Mouse (Mus musculus) liver, adult 2 months (tissue): ENCODE measurements at regions not wholly inside any gene's neighbourhood (a gene's known extent, or its start where the extent isn't known, plus 50 kb on each side); places are given as distances from the start of the nearest gene placed in this dataset.

Experiments
- DNase-seq: peaks from one replicate; pipeline ENCODE4 v3.0.0-alpha.2; 2011; ENCODE audit warnings: low read depth, low spot score; ENCODE audit errors: extremely low read depth
- H3K27ac ChIP-seq: fragments of 200-500 bp; replicated peaks from 2 replicates; pipeline ENCODE4 v1.5.1; 2012; ENCODE audit warnings: low read depth, mild to moderate bottlenecking, control low read depth, inconsistent platforms, low read length; ENCODE audit not compliant: insufficient read depth
- H3K27me3 ChIP-seq: fragments of 200-500 bp; 2 replicates; pipeline ENCODE4 v1.6.1; 2012; ENCODE audit warnings: mild to moderate bottlenecking, moderate library complexity, low read length, inconsistent platforms; ENCODE audit not compliant: control insufficient read depth, insufficient read depth
- H3K36me3 ChIP-seq: fragments of 200-500 bp; 2 replicates; pipeline ENCODE4 v1.6.1; 2012; ENCODE audit warnings: low read length, inconsistent platforms; ENCODE audit not compliant: control insufficient read depth, insufficient read depth
- H3K4me1 ChIP-seq: fragments of 200-500 bp; 2 replicates; pipeline ENCODE4 v1.6.1; 2011; ENCODE audit warnings: low read length; ENCODE audit not compliant: control insufficient read depth, insufficient read depth
- H3K4me3 ChIP-seq: fragments of 200-500 bp; 2 replicates; pipeline ENCODE4 v1.5.1; 2011; ENCODE audit warnings: low read depth, mild to moderate bottlenecking, control low read depth, low read length, moderate library complexity; ENCODE audit not compliant: insufficient read depth
- H3K79me2 ChIP-seq: fragments of 200-500 bp; 2 replicates; pipeline ENCODE4 v1.6.1; 2012; ENCODE audit warnings: inconsistent platforms, mild to moderate bottlenecking, low read length, moderate library complexity; ENCODE audit not compliant: control insufficient read depth, insufficient read depth
- H3K9ac ChIP-seq: fragments of 200-500 bp; 2 replicates; pipeline ENCODE4 v1.6.1; 2012; ENCODE audit warnings: low read depth, mild to moderate bottlenecking, control low read depth, inconsistent platforms, low read length
- CTCF ChIP-seq: fragments of 200-500 bp; IDR thresholded peaks from 2 replicates; pipeline ENCODE4 v1.5.1; 2011; ENCODE audit warnings: low read depth, low read length, control low read depth
- POLR2A ChIP-seq: fragments of 200-500 bp; IDR thresholded peaks from 2 replicates; pipeline ENCODE4 v1.6.1; 2011; ENCODE audit warnings: low read length, control low read depth; ENCODE audit not compliant: insufficient read depth; ENCODE audit errors: extremely low read depth
- WGBS: fragments of 180-500 bp; shearing (Covaris S2); methylation state at CpG from one replicate; pipeline ENCODE4 v1.1.7; 2018; 5-methylcytosine and 5-hydroxymethylcytosine counted together

DNA sequence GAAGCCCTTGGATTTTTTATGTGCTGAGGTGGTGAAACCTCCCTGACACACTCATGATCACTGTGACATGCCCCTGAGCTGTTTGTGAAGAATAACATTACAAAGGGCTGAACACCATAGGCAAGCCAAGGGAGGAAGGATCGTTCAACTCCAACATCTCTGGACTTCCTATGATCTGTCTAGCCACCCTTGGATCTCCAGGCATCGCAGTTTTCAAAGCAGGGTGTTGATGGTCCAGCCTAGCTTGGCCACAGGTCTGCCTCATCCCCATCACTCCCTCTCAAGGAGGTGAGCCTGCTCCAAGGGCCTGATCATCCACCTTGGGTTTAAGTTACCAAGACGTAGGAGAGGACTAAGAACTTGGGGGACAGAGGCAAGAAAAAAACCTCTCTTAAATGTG is 268.5 kb downstream of the Cxcl12 start:
- H3K79me2 ChIP-seq: no peaks in the 10 kb centered on the region
- WGBS: 88% methylated on average over 3 of the region's 3 CpGs
- no peak for DNase-seq
- TF ChIP-seq POLR2A (no peak), CTCF (no peak)
- H3K9ac ChIP-seq: no peak overlapping the region
- no peaks in the 10 kb centered on the region for H3K4me1 ChIP-seq
- no peaks in the 10 kb centered on the region for H3K36me3 ChIP-seq
- no peak overlapping the region for H3K4me3 ChIP-seq
- no peaks in the 10 kb centered on the region for H3K27me3 ChIP-seq
- no peak overlapping the region for H3K27ac ChIP-seq

DNA sequence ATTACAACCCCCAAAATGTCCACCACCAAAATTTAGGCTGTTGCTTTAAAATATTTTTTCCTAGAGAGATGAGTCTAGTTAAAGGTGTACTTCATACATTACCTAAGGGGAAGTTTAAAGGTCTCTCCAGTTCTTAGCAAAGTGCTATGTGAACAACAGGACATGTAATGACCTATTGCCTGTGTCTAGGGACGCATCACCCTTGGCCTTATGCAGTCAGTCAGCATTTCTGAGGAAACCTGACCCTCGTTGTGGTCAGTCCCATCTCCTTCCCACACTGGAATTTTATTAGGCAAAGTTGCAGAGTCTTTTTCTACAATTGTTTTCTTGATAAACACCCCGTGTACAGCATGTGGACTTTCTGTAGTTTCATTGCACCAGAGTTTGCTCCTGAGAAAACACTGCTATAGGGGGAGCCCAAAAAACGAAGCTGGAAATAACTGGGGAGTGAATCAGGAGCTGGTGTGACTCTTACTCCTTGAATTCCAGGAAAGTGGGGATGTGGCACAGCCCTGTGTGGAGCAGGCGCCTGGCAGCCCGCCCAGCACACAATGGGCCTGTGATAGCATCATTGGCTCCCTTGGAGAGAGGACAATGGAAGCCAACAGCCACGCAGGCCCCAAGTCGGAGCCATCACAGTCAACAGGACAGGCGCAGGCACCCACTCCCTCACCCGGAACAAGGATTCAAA is 269.2 kb downstream of the Cxcl12 start:
- no peaks in the 10 kb centered on the region for H3K36me3 ChIP-seq
- no peak overlapping the region for H3K9ac ChIP-seq
- no peak overlapping the region for H3K4me3 ChIP-seq
- no peaks in the 10 kb centered on the region for H3K27me3 ChIP-seq
- WGBS: 67% methylated on average over 10 of the region's 10 CpGs
- H3K4me1 ChIP-seq: no peaks in the 10 kb centered on the region
- no peaks in the 10 kb centered on the region for H3K79me2 ChIP-seq
- no peak overlapping the region for H3K27ac ChIP-seq
- no peak for TF ChIP-seq CTCF
- TF ChIP-seq POLR2A: no peak
- no peak for DNase-seq

DNA sequence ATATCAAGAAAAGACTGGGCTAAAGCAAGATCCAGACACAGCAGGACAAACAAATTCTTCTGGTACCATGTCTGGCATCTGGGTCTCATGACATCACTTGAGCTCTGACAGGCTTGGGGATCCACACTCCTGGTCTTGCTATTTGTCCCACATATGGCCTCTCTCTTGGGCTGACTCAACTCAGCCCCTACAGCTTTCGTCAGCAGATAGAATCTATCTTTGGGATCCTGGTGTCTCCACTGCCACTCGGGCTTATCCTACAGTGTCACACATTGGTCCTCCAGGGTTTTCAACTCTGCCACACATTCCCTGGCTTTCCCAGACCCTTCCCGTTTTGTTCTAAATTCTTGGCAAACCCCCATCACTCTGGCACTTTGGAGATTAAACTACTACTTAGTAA is 280.3 kb downstream of the Cxcl12 start:
- H3K4me1 ChIP-seq: no peaks in the 10 kb centered on the region
- H3K36me3 ChIP-seq: no peaks in the 10 kb centered on the region
- H3K27ac ChIP-seq: no peak overlapping the region
- 88% methylated on average over 3 of the region's 3 CpGs for WGBS
- no peaks in the 10 kb centered on the region for H3K79me2 ChIP-seq
- no peak for TF ChIP-seq CTCF
- no peak for TF ChIP-seq POLR2A
- H3K9ac ChIP-seq: no peak overlapping the region
- no peak overlapping the region for H3K4me3 ChIP-seq
- no peak for DNase-seq
- H3K27me3 ChIP-seq: no peaks in the 10 kb centered on the region

DNA sequence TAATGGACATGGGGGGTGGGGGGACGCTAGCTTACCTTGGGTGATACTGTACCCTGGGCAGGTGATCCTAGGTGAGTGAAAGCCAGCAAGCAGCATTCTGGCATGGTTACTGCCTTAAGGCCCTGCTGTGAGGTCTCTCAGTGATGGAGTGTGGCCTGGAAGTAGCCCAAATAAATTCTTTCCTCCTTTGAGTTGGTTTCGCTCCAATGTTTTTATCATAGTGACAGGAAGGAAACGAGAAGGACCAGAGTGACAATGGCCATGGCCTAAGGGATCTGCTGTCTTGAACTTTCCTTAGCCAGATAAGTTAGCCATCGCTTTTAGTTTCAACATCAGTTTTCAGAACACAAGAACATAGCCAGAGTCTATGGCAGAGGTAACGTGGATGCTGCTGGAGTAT is 282.7 kb downstream of the Cxcl12 start:
- H3K4me1 ChIP-seq: no peaks in the 10 kb centered on the region
- no peak overlapping the region for H3K9ac ChIP-seq
- H3K4me3 ChIP-seq: no peak overlapping the region
- no peak for TF ChIP-seq CTCF
- TF ChIP-seq POLR2A: no peak
- peak; percentile 12 for DNase-seq
- WGBS: 82% methylated on average over 5 of the region's 5 CpGs
- H3K27ac ChIP-seq: no peak overlapping the region
- H3K36me3 ChIP-seq: no peaks in the 10 kb centered on the region
- no peaks in the 10 kb centered on the region for H3K79me2 ChIP-seq
- no peaks in the 10 kb centered on the region for H3K27me3 ChIP-seq

DNA sequence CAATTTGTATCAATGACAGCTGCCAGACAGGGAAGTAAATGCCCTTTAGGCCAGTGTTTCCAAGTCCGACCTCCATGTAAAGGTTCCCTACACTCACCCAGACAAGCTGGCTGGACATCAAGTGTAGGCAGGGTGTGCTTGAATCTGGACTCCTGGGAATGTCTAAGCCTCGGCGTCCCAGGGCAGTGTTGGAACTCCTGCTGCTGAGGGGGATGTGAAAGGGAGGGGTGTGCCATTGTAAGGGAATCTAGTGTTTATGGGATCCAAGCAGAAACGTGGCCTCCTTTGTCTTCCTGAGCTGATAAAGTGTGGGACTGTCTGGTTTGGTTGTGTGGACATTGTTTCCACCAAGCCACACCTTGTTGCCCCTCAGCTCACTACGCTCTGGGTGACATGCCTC is 291.9 kb downstream of the Cxcl12 start:
- H3K27ac ChIP-seq: no peak overlapping the region
- WGBS: 66% methylated on average over 5 of the region's 5 CpGs

DNA sequence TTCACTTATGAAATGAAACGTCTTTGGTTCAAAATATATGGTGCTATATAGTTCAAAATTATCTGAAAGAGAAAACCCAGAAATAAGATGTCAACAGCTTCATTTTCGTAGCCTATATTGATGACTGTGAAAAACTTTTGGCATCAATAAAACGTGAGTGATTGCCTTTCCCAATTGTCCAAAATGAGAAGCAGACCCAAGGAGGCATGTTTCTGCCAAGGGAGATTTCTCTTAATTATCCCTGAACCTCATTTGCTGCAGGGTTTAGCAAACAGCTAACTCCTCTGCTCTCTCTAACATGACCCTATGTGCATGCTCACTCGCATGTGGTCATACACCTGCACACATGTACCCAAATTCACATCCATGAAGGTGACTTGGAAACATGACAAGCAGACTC is 296.8 kb downstream of the Cxcl12 start:
- Histone ChIP-seq H3K27me3 (no peaks in the 10 kb centered on the region), H3K9ac (no peak overlapping the region), H3K27ac (no peak overlapping the region), H3K4me1 (no peaks in the 10 kb centered on the region), H3K4me3 (no peak overlapping the region), H3K79me2 (no peaks in the 10 kb centered on the region), H3K36me3 (no peaks in the 10 kb centered on the region)
- TF ChIP-seq CTCF: no peak
- TF ChIP-seq POLR2A: no peak
- DNase-seq: no peak
- 81% methylated on average over 4 of the region's 4 CpGs for WGBS

More for the DNA sequence above, 291.9 kb downstream of the Cxcl12 start:
- TF ChIP-seq CTCF: no peak
- TF ChIP-seq POLR2A: no peak
- Histone ChIP-seq H3K36me3 (no peaks in the 10 kb centered on the region), H3K4me3 (no peak overlapping the region), H3K9ac (no peak overlapping the region), H3K4me1 (no peaks in the 10 kb centered on the region), H3K27me3 (no peaks in the 10 kb centered on the region), H3K79me2 (no peaks in the 10 kb centered on the region)
- no peak for DNase-seq
